Mouse (Mus musculus): ENCODE results near the gene Pgf. TPM values are rescaled to one million over a fixed set of nuclear protein-coding genes. Genes with fewer than 3 reads are reported as not detected.

The Pgf gene
- polyA plus RNA-seq, 2 experiments = 10.3 to 14.6 TPM

GRCm38 (mm10) chr12:85201830-85202147 is 24.2 kb upstream of the Pgf start:
- Histone ChIP-seq H3K4me3 (replicated peaks; ENCODE audit: low read length) (no peak overlapping the region), H3K9ac (ENCODE audit: low read depth, low read length, severe bottlenecking) (0 out of 2 replicates have a peak overlapping the region, but pooled peaks have one; percentile 34), H3K27me3 (ENCODE audit: control insufficient read depth, insufficient read depth, low read length) (no peaks in the 10 kb centered on the region), H3K4me1 (ENCODE audit: control insufficient read depth, insufficient read depth, low read length) (peaks cover 31% of the 10 kb centered on the region), H3K36me3 (ENCODE audit: control insufficient read depth, insufficient read depth, low read length) (no peaks in the 10 kb centered on the region), H3K4me2 (replicated peaks; ENCODE audit: low read depth, low read length, severe bottlenecking) (no peak overlapping the region), H3K9me3 (ENCODE audit: control insufficient read depth, low read length) (no peaks in the 10 kb centered on the region), H3K27ac (replicated peaks; ENCODE audit: low read depth, low read length) (peak overlapping the region; percentile 19; the same call in 1 of the 2 replicates)
- TF ChIP-seq POLR2A (IDR thresholded peaks at IDR 0.05; ENCODE audit: borderline replicate concordance, extremely low read depth, insufficient read depth, insufficient read length) = no peak
- WGBS = 76% methylated on average over 2 of the region's 2 CpGs
- DNase-seq (ENCODE audit: low spot score) (no peak), ATAC-seq (ENCODE audit: low FRiP score, low read depth) (no peak)

- DNase-seq (ENCODE audit: low spot score) (no peak), ATAC-seq (ENCODE audit: low FRiP score, low read depth) (peak; percentile 72)
- peak overlapping the region; percentile 23 for H3K4me2 ChIP-seq (replicated peaks; ENCODE audit: low read depth, low read length, severe bottlenecking)
- H3K9ac ChIP-seq (ENCODE audit: low read depth, low read length, severe bottlenecking) = 0 out of 2 replicates have a peak overlapping the region, but pooled peaks have one; percentile 34
- H3K27ac ChIP-seq (replicated peaks; ENCODE audit: low read depth, low read length) = peak overlapping the region; percentile 63; the same call in 1 of the 2 replicates
- no peaks in the 10 kb centered on the region for H3K27me3 ChIP-seq (ENCODE audit: control insufficient read depth, insufficient read depth, low read length)
- no peaks in the 10 kb centered on the region for H3K36me3 ChIP-seq (ENCODE audit: control insufficient read depth, insufficient read depth, low read length)
- TF ChIP-seq POLR2A (IDR thresholded peaks at IDR 0.05; ENCODE audit: borderline replicate concordance, extremely low read depth, insufficient read depth, insufficient read length) = no peak
- H3K4me1 ChIP-seq (ENCODE audit: control insufficient read depth, insufficient read depth, low read length) = peaks cover 33% of the 10 kb centered on the region
- H3K9me3 ChIP-seq (ENCODE audit: control insufficient read depth, low read length) = no peaks in the 10 kb centered on the region
- 13% methylated on average over 22 of the region's 24 CpGs for WGBS
- no peak overlapping the region for H3K4me3 ChIP-seq (replicated peaks; ENCODE audit: low read length)
Measured at GRCm38 (mm10) chr12:85200929-85201829, 23.6 kb upstream of the Pgf start.

GRCm38 (mm10) chr12:85199954-85200353 is 22.4 kb upstream of the Pgf start:
- ATAC-seq (ENCODE audit: low FRiP score, low read depth) = no peak
- H3K4me1 ChIP-seq (ENCODE audit: control insufficient read depth, insufficient read depth, low read length) = peaks cover 33% of the 10 kb centered on the region

GRCm38 (mm10) chr12:85197936-85198335 is 20.3 kb upstream of the Pgf start:
- H3K4me1 ChIP-seq (ENCODE audit: control insufficient read depth, insufficient read depth, low read length) = peaks cover 44% of the 10 kb centered on the region
- ATAC-seq (ENCODE audit: low FRiP score, low read depth) = no peak
- no peaks in the 10 kb centered on the region for H3K27me3 ChIP-seq (ENCODE audit: control insufficient read depth, insufficient read depth, low read length)
- H3K36me3 ChIP-seq (ENCODE audit: control insufficient read depth, insufficient read depth, low read length) = no peaks in the 10 kb centered on the region
- no peak overlapping the region for H3K27ac ChIP-seq (replicated peaks; ENCODE audit: low read depth, low read length)
- H3K9me3 ChIP-seq (ENCODE audit: control insufficient read depth, low read length) = no peaks in the 10 kb centered on the region
- TF ChIP-seq POLR2A (IDR thresholded peaks at IDR 0.05; ENCODE audit: borderline replicate concordance, extremely low read depth, insufficient read depth, insufficient read length) = no peak
- DNase-seq (ENCODE audit: low spot score) = no peak
- no peak overlapping the region for H3K4me3 ChIP-seq (replicated peaks; ENCODE audit: low read length)
- H3K9ac ChIP-seq (ENCODE audit: low read depth, low read length, severe bottlenecking) = no peak overlapping the region
- WGBS = 17% methylated on average over 8 of the region's 8 CpGs
- no peak overlapping the region for H3K4me2 ChIP-seq (replicated peaks; ENCODE audit: low read depth, low read length, severe bottlenecking)

More at GRCm38 (mm10) chr12:85199954-85200353, 22.4 kb upstream of the Pgf start:
- H3K27ac ChIP-seq (replicated peaks; ENCODE audit: low read depth, low read length) = no peak overlapping the region
- no peak overlapping the region for H3K4me2 ChIP-seq (replicated peaks; ENCODE audit: low read depth, low read length, severe bottlenecking)
- H3K36me3 ChIP-seq (ENCODE audit: control insufficient read depth, insufficient read depth, low read length) = no peaks in the 10 kb centered on the region
- H3K27me3 ChIP-seq (ENCODE audit: control insufficient read depth, insufficient read depth, low read length) = no peaks in the 10 kb centered on the region
- H3K9me3 ChIP-seq (ENCODE audit: control insufficient read depth, low read length) = no peaks in the 10 kb centered on the region
- no peak for TF ChIP-seq POLR2A (IDR thresholded peaks at IDR 0.05; ENCODE audit: borderline replicate concordance, extremely low read depth, insufficient read depth, insufficient read length)
- WGBS = 60% methylated on average over 1 of the region's 1 CpGs
- no peak overlapping the region for H3K9ac ChIP-seq (ENCODE audit: low read depth, low read length, severe bottlenecking)
- DNase-seq (ENCODE audit: low spot score) = no peak
- no peak overlapping the region for H3K4me3 ChIP-seq (replicated peaks; ENCODE audit: low read length)

- WGBS = 66% methylated on average over 7 of the region's 7 CpGs
- ATAC-seq (ENCODE audit: low FRiP score, low read depth) = no peak
- no peak overlapping the region for H3K27ac ChIP-seq (replicated peaks; ENCODE audit: low read depth, low read length)
- no peaks in the 10 kb centered on the region for H3K36me3 ChIP-seq (ENCODE audit: control insufficient read depth, insufficient read depth, low read length)
- H3K4me3 ChIP-seq (replicated peaks; ENCODE audit: low read length) = no peak overlapping the region
- no peak overlapping the region for H3K9ac ChIP-seq (ENCODE audit: low read depth, low read length, severe bottlenecking)
- TF ChIP-seq POLR2A (IDR thresholded peaks at IDR 0.05; ENCODE audit: borderline replicate concordance, extremely low read depth, insufficient read depth, insufficient read length) = no peak
- H3K27me3 ChIP-seq (ENCODE audit: control insufficient read depth, insufficient read depth, low read length) = no peaks in the 10 kb centered on the region
- no peak for DNase-seq (ENCODE audit: low spot score)
- H3K4me2 ChIP-seq (replicated peaks; ENCODE audit: low read depth, low read length, severe bottlenecking) = no peak overlapping the region
- no peaks in the 10 kb centered on the region for H3K9me3 ChIP-seq (ENCODE audit: control insufficient read depth, low read length)
- H3K4me1 ChIP-seq (ENCODE audit: control insufficient read depth, insufficient read depth, low read length) = peaks cover 50% of the 10 kb centered on the region
Measured at GRCm38 (mm10) chr12:85197371-85197770, 19.8 kb upstream of the Pgf start.
